Mouse (Mus musculus) E14TG2a.4 (cell line): Measurements from ENCODE around the gene Map3k11.
"Not testable (repeated sequence)": the region's sequence is repeated elsewhere in the genome, so short reads cannot be mapped to it uniquely, and the experiment has no call there.

Source experiments
- H3K27me3 ChIP-seq: 2 replicates; pipeline ENCODE4 v1.6.1; 2014; ENCODE audit warnings: low read length, control low read depth; ENCODE audit not compliant: insufficient read depth
- H3K36me3 ChIP-seq: 2 replicates; pipeline ENCODE4 v1.6.1; 2014; ENCODE audit warnings: low read length, control low read depth; ENCODE audit not compliant: insufficient read depth
- H3K4me1 ChIP-seq: replicated peaks from 2 replicates; pipeline ENCODE4 v1.6.1; 2014; ENCODE audit warnings: low read depth, low read length, control low read depth
- H3K4me3 ChIP-seq: replicated peaks from 2 replicates; pipeline ENCODE4 v1.5.1; 2014; ENCODE audit warnings: mild to moderate bottlenecking, low read length
- H3K9me3 ChIP-seq: 2 replicates; pipeline ENCODE4 v1.6.1; 2014; ENCODE audit warnings: low read length, control low read depth
- CTCF ChIP-seq: conservative IDR thresholded peaks from 2 replicates; pipeline ENCODE4 v1.5.1; 2014; ENCODE audit warnings: low read length
- NANOG ChIP-seq: IDR thresholded peaks from 2 replicates; pipeline ENCODE4 v1.6.1; 2014; ENCODE audit warnings: borderline replicate concordance, low read length, mixed read lengths
- POU5F1 ChIP-seq: IDR thresholded peaks from 2 replicates; pipeline ENCODE4 v1.6.1; 2014; ENCODE audit warnings: low read length, borderline replicate concordance

The Map3k11 gene

GRCm38 (mm10) chr19:5685431-5685830, 3.1 kb upstream of the Map3k11 start:
- Histone ChIP-seq H3K36me3 (peaks cover 71% of the 10 kb centered on the region), H3K4me3 (peak overlapping the region; percentile 67), H3K9me3 (no peaks in the 10 kb centered on the region), H3K4me1 (peaks cover 47% of the 10 kb centered on the region), H3K27me3 (no peaks in the 10 kb centered on the region)
- TF ChIP-seq CTCF, result no peak
- no peak for TF ChIP-seq POU5F1
- no peak for TF ChIP-seq NANOG

DNA sequence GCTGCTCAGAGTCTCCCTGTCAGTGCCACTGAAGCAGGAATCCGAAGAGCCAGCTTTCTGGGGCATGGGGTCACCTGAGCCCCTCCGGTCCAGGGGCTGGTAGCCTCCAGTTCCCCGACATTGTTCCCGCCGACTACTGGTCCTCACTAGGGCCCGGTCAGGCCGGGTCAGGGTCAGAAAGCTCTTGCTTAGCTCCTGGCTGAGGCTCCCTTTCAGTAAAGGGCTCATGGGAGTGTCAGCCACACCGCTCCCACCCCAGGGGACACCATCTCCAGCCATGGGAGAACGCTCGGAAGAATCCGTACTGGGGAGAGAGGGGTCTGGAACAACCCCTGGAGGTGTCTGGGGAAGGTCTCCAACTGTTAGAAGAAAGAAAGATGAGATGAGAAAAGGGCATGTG, 2.7 kb upstream of the Map3k11 start:
- Histone ChIP-seq H3K9me3 (no peaks in the 10 kb centered on the region), H3K27me3 (no peaks in the 10 kb centered on the region), H3K4me3 (peak overlapping the region; percentile 67; the same call in 1 of the 2 replicates), H3K36me3 (peaks cover 71% of the 10 kb centered on the region), H3K4me1 (peaks cover 52% of the 10 kb centered on the region)
- TF ChIP-seq NANOG, result no peak
- TF ChIP-seq POU5F1, result no peak
- TF ChIP-seq CTCF, result no peak

DNA sequence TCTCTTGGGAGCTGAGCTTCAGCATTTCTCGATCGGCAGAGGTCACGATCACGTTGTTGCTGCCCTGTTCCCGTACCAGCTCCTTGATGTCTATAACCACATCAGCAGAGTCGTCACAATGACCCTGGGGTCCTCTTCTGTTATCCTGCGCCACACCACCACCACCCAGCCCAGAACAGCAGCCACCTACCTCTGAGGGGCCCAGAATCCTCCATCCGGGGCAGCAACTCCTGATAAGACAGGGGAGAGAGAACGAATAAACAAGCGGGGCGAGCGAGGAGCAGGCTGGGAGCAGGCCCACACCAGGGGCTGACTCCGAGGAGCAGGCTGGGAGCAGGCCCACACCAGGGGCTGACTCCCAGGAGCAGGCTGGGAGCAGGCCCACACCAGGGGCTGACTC, 2.1 kb upstream of the Map3k11 start:
- Histone ChIP-seq H3K4me1 (peaks cover 58% of the 10 kb centered on the region), H3K4me3 (no peak overlapping the region), H3K36me3 (peaks cover 71% of the 10 kb centered on the region), H3K27me3 (no peaks in the 10 kb centered on the region), H3K9me3 (no peaks in the 10 kb centered on the region)
- TF ChIP-seq POU5F1 (no peak), CTCF (no peak), NANOG (no peak)

GRCm38 (mm10) chr19:5686954-5687353, 1.6 kb upstream of the Map3k11 start:
- H3K27me3 ChIP-seq, H3K9me3 ChIP-seq: not testable (repeated sequence)
- H3K4me3 ChIP-seq, result peak overlapping the region; percentile 96; the same call in 1 of the 2 replicates
- H3K36me3 ChIP-seq, result peaks cover 71% of the 10 kb centered on the region
- peaks cover 63% of the 10 kb centered on the region for H3K4me1 ChIP-seq

DNA sequence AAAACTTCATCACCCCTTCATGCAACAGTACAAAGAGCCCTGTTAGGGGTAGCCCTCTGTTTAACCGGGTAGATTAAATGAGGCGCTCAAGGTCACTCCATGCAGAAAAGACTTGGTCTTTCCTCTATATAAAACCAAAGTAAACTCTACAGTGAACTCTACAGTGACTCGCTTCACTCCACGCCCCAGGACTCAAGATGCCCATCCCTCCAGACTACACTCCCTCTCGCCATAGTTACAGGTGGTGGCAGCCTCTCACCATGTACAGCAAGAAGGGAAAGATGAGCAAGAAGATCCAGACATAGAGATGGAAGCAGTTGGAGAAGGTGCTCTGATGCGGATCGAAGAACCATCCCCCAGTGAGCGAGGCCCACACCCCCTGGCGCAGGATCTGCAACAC, 804 bp upstream of the Map3k11 start:
- Histone ChIP-seq H3K4me1 (peaks cover 70% of the 10 kb centered on the region), H3K27me3 (no peaks in the 10 kb centered on the region), H3K9me3 (no peaks in the 10 kb centered on the region), H3K36me3 (peaks cover 68% of the 10 kb centered on the region), H3K4me3 (peak overlapping the region; percentile 96)
- TF ChIP-seq NANOG (no peak), POU5F1 (no peak), CTCF (no peak)

GRCm38 (mm10) chr19:5689088-5689428, 516 bp downstream of the Map3k11 start:
- TF ChIP-seq NANOG, result no peak
- no peak for TF ChIP-seq POU5F1
- no peak for TF ChIP-seq CTCF
- Histone ChIP-seq H3K27me3 (no peaks in the 10 kb centered on the region), H3K9me3 (no peaks in the 10 kb centered on the region), H3K4me3 (peak overlapping the region; percentile 96), H3K4me1 (peaks cover 79% of the 10 kb centered on the region), H3K36me3 (peaks cover 68% of the 10 kb centered on the region)

DNA sequence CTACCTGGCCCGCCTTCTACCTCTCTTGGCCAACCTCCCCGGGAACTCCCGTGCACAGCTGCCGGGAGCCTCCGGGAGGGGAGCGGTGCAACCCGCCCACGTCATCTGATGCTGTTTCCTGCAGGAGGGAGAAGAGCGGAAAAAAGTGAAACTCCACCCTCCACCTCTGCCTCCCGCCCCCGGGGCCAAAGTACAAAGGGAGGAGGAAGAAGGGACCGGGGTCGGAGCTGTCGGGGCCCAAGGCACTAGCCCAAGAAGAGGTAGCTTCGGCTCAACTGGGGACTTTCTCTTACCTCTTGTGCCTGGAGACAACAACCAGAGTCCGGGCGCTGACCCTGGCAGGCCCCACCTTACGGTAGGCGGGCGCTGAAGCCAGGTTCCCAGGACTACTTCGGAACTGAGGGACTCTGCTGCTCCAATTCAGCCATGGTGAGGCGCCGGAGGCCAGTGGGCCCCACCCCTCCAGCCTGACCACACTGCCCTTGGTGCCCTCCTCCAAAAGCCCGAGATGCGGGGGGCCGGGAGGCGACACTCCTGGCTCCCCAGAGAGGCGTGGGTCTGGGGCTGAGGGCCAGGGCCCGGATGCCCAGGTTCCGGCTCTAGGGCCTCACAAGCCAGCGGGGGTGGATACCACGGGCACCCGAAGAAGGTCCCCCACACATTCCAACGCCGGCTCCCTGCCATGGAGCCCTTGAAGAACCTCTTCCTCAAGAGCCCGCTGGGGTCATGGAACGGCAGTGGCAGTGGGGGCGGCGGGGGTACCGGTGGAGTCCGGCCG, 1.2 kb downstream of the Map3k11 start:
- no peak for TF ChIP-seq NANOG
- TF ChIP-seq CTCF, result no peak
- no peak for TF ChIP-seq POU5F1
- Histone ChIP-seq H3K36me3 (peaks cover 66% of the 10 kb centered on the region), H3K4me1 (peaks cover 73% of the 10 kb centered on the region), H3K9me3 (no peaks in the 10 kb centered on the region), H3K27me3 (peaks cover 5% of the 10 kb centered on the region), H3K4me3 (peak overlapping the region; percentile 96)

DNA sequence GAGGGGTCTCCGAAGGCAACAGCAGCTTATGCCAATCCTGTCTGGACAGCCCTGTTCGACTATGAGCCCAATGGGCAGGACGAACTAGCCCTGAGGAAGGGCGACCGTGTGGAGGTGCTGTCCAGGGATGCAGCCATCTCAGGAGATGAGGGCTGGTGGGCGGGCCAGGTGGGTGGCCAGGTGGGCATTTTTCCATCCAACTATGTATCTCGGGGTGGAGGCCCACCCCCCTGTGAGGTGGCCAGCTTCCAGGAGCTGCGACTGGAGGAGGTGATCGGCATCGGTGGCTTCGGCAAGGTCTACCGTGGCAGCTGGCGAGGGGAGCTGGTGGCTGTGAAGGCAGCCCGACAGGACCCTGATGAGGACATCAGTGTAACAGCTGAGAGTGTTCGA, 1.8 kb downstream of the Map3k11 start:
- peaks cover 11% of the 10 kb centered on the region for H3K27me3 ChIP-seq
- TF ChIP-seq CTCF (no peak), NANOG (no peak), POU5F1 (no peak)
- peaks cover 72% of the 10 kb centered on the region for H3K4me1 ChIP-seq
- peaks cover 66% of the 10 kb centered on the region for H3K36me3 ChIP-seq
- no peaks in the 10 kb centered on the region for H3K9me3 ChIP-seq
- H3K4me3 ChIP-seq, result peak overlapping the region; percentile 96

- H3K4me1 ChIP-seq, result peaks cover 70% of the 10 kb centered on the region
- H3K9me3 ChIP-seq, result no peaks in the 10 kb centered on the region
- H3K4me3 ChIP-seq, result no peak overlapping the region
- H3K36me3 ChIP-seq, result peaks cover 55% of the 10 kb centered on the region
- no peak for TF ChIP-seq POU5F1
- no peak for TF ChIP-seq NANOG
- peaks cover 16% of the 10 kb centered on the region for H3K27me3 ChIP-seq
These were observed 3.1 kb downstream of the Map3k11 start for GRCm38 (mm10) chr19:5691601-5692000.
